Mouse (Mus musculus): Measurements from ENCODE around the gene Rnf224. TPM values are rescaled to one million over a fixed set of nuclear protein-coding genes. Genes with fewer than 3 reads are reported as not detected.

Gene Rnf224
- polyA plus RNA-seq, 2 experiments: 0.05 TPM; not detected in 1

DNA sequence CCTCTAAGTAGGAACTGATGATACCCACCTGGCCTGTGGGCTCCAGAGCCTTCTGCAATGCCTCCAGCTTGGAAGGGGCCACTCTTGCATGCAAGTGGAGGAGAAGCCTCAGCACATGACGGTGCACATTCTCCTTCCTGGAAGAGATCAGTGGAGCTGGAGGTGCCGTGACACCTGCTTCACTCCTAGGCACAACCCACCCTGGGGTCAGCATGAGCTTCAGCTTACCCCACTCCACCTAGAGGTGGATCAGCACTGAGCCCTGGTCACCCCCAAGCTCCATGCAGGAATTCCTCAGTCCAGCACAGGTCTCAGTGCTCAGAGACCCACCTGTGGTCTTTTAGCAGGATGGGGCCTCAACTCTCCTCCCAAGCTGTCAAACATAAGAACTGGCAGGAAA, 36.0 kb downstream of the Rnf224 start:
- H3K27ac ChIP-seq (replicated peaks; ENCODE audit: low read depth, low read length): no peak overlapping the region
- H3K4me1 ChIP-seq (ENCODE audit: control insufficient read depth, insufficient read depth, low read length): 0 out of 2 replicates have a peak, but pooled peaks cover 5% of the 10 kb centered on the region
- H3K27me3 ChIP-seq (ENCODE audit: control insufficient read depth, insufficient read depth, low read length): peaks cover 11% of the 10 kb centered on the region; the same call in 1 of the 2 replicates
- TF ChIP-seq POLR2A (IDR thresholded peaks at IDR 0.05; ENCODE audit: borderline replicate concordance, extremely low read depth, insufficient read depth, insufficient read length): no peak
- H3K4me2 ChIP-seq (replicated peaks; ENCODE audit: low read depth, low read length, severe bottlenecking): no peak overlapping the region
- 100% methylated on average over 2 of the region's 2 CpGs for WGBS
- H3K9ac ChIP-seq (ENCODE audit: low read depth, low read length, severe bottlenecking): no peak overlapping the region
- no peak for DNase-seq (ENCODE audit: low spot score)
- H3K4me3 ChIP-seq (replicated peaks; ENCODE audit: low read length): no peak overlapping the region
- H3K36me3 ChIP-seq (ENCODE audit: control insufficient read depth, insufficient read depth, low read length): peaks cover 68% of the 10 kb centered on the region
- no peaks in the 10 kb centered on the region for H3K9me3 ChIP-seq (ENCODE audit: control insufficient read depth, low read length)
- no peak for ATAC-seq (ENCODE audit: low FRiP score, low read depth)

DNA sequence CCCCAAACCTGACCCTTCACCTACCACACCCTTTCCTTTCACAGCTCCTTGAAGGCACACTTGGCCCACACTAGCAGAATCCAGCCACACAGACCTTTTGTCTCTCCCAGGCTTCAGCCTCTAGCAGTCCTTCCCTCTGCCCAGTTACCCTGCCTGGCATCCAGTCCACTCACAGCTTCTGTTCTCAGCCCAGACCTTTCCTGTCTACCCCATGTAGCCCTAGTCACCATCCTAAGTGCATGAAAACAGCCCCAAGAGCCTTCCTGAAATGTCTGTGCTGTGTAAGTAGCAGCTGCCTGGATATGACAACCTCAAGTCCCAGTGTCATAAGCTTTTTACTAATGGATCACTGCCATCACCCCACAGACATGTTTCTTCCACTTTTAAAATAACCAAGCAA, 38.6 kb downstream of the Rnf224 start:
- no peak for DNase-seq (ENCODE audit: low spot score)

DNA sequence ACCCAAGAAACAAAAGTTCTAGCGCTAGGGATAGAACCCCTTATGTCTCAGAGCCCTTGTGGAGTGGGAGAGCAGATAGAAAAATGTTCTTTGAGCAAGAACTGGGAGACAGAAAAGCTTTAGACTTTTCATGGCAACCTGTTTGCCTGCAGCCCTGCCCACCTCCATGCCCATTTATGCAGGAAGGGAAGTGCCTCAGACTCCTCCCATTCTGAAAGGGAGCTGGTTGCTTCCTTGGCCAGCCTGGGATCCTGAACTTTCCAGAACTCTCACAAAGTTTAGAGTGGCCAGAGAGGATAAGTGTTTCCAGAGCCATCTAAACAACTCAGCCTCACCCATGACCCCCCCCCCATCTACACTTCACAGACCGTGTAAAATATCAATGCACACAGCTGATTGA, 39.4 kb downstream of the Rnf224 start:
- Histone ChIP-seq H3K4me1 (ENCODE audit: control insufficient read depth, insufficient read depth, low read length) (0 out of 2 replicates have a peak, but pooled peaks cover 11% of the 10 kb centered on the region), H3K27ac (replicated peaks; ENCODE audit: low read depth, low read length) (no peak overlapping the region), H3K27me3 (ENCODE audit: control insufficient read depth, insufficient read depth, low read length) (peaks cover 21% of the 10 kb centered on the region), H3K4me2 (replicated peaks; ENCODE audit: low read depth, low read length, severe bottlenecking) (no peak overlapping the region), H3K36me3 (ENCODE audit: control insufficient read depth, insufficient read depth, low read length) (peaks cover 34% of the 10 kb centered on the region), H3K9ac (ENCODE audit: low read depth, low read length, severe bottlenecking) (no peak overlapping the region), H3K4me3 (replicated peaks; ENCODE audit: low read length) (no peak overlapping the region), H3K9me3 (ENCODE audit: control insufficient read depth, low read length) (no peaks in the 10 kb centered on the region)
- no peak for TF ChIP-seq POLR2A (IDR thresholded peaks at IDR 0.05; ENCODE audit: borderline replicate concordance, extremely low read depth, insufficient read depth, insufficient read length)
- no peak for DNase-seq (ENCODE audit: low spot score)
- 31% methylated on average over 2 of the region's 2 CpGs for WGBS
- ATAC-seq (ENCODE audit: low FRiP score, low read depth): no peak

More for the DNA sequence above, 38.6 kb downstream of the Rnf224 start:
- ATAC-seq (ENCODE audit: low FRiP score, low read depth): no peak
- no peak overlapping the region for H3K27ac ChIP-seq (replicated peaks; ENCODE audit: low read depth, low read length)
- H3K9ac ChIP-seq (ENCODE audit: low read depth, low read length, severe bottlenecking): no peak overlapping the region
- H3K36me3 ChIP-seq (ENCODE audit: control insufficient read depth, insufficient read depth, low read length): peaks cover 41% of the 10 kb centered on the region
- no peaks in the 10 kb centered on the region for H3K9me3 ChIP-seq (ENCODE audit: control insufficient read depth, low read length)
- H3K4me1 ChIP-seq (ENCODE audit: control insufficient read depth, insufficient read depth, low read length): 0 out of 2 replicates have a peak, but pooled peaks cover 11% of the 10 kb centered on the region
- TF ChIP-seq POLR2A (IDR thresholded peaks at IDR 0.05; ENCODE audit: borderline replicate concordance, extremely low read depth, insufficient read depth, insufficient read length): no peak
- H3K27me3 ChIP-seq (ENCODE audit: control insufficient read depth, insufficient read depth, low read length): peaks cover 21% of the 10 kb centered on the region
- H3K4me2 ChIP-seq (replicated peaks; ENCODE audit: low read depth, low read length, severe bottlenecking): no peak overlapping the region
- no peak overlapping the region for H3K4me3 ChIP-seq (replicated peaks; ENCODE audit: low read length)

DNA sequence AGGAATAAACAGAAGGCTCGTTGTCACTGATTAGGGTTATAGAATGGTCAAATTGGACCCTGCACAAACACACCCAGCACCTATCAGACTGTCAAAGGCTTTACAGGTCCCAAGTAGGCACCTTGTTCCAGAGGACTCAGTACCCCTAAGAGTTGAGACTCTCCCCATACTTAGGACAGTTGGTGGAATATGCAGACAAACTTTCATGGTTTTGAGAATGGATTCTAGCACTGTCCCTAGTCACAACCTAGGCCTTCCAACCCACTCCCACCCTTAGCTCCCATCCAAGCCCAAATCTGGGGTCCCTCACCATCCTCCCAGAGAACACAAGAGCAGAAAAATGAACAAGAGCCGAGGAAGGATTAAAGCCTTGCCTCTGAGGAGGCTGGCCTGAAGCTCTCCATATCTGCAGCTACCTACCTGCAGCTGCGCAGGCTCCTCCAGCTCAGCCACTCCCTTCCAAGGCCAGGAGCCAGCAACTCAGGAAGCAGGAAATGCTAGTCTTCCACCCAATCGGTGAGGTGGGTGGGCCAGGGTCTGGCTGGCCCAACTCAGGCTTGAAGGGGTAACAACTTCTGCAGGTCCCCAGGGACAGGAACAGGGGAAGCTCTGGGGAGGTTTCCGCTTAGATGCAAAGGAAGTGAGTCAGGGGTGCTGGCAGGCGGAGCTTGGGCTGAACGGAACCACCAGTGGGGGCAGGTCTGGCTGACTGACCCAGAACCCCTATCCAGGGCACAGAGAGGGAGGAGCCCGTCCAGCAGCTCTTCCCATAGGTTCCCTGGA, 40.2 kb downstream of the Rnf224 start, which contains the start of gene Tor4a:
Gene Tor4a (minus strand): TSS at position 715 of the 783 bp plus-strand sequence.
- Histone ChIP-seq H3K27ac (replicated peaks; ENCODE audit: low read depth, low read length) (no peak within 1 kb of the TSS), H3K9ac (ENCODE audit: low read depth, low read length, severe bottlenecking) (no peak within 1 kb of the TSS)
- ATAC-seq (ENCODE audit: low FRiP score, low read depth): peak; percentile 49; the same call in 1 of the 2 replicates

DNA sequence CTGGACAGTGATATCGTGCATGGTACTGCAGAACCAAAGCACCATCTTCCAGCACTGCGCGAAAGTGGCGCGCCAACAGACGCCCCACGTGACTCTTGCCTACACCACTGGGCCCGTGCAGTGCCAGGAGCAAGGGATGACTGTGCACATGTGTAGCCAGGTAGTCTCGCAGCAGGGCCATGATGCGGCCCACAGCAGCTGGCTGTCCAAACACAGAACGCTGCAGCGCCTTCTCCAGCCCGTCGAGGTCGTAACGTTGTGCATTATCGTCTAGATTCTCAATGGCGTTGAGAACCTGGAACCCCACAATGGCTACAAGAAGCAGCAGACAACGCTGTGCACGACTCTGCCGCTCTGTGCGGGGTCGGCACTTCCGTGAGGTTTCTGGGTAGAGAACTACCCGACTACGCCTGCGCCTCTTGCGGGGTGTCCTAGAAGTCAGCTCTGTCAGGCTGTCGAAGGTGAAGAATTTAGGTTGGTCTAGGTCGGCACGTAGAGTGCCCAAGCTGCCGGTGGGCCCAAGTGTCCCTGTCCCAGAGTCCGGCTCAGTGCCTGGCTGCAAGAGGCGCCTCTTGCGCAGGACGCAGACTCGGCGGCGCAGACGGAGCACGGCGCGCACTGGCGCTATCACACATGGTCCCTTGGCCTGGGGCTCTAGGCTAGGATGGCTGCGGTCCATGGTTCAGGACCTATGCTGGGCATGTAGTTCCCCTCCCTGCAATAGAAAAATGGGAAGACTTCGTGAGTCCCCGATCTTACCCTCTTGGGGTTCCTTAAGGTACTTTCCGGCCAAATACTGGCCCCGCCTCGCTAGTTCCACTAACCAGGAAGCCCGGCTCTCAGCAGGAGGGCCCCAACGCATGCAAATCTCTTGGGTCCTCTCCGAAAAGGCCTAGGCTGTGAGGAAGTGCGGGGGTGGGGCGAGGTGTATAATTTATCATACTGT, 41.1 kb downstream of the Rnf224 start:
- Histone ChIP-seq H3K27ac (replicated peaks; ENCODE audit: low read depth, low read length) (no peak overlapping the region), H3K4me2 (replicated peaks; ENCODE audit: low read depth, low read length, severe bottlenecking) (peak overlapping the region; percentile 40), H3K36me3 (ENCODE audit: control insufficient read depth, insufficient read depth, low read length) (peaks cover 18% of the 10 kb centered on the region), H3K4me1 (ENCODE audit: control insufficient read depth, insufficient read depth, low read length) (0 out of 2 replicates have a peak, but pooled peaks cover 11% of the 10 kb centered on the region), H3K9me3 (ENCODE audit: control insufficient read depth, low read length) (no peaks in the 10 kb centered on the region), H3K9ac (ENCODE audit: low read depth, low read length, severe bottlenecking) (0 out of 2 replicates have a peak overlapping the region, but pooled peaks have one; percentile 4), H3K27me3 (ENCODE audit: control insufficient read depth, insufficient read depth, low read length) (peaks cover 21% of the 10 kb centered on the region), H3K4me3 (replicated peaks; ENCODE audit: low read length) (peak overlapping the region; percentile 27)
- DNase-seq (ENCODE audit: low spot score): peak; percentile 22
- TF ChIP-seq POLR2A (IDR thresholded peaks at IDR 0.05; ENCODE audit: borderline replicate concordance, extremely low read depth, insufficient read depth, insufficient read length): no peak
- WGBS: 23% methylated on average over 55 of the region's 55 CpGs
- ATAC-seq (ENCODE audit: low FRiP score, low read depth): no peak

More for the DNA sequence above, 40.2 kb downstream of the Rnf224 start, which contains the start of gene Tor4a:
- Histone ChIP-seq H3K9me3 (ENCODE audit: control insufficient read depth, low read length) (no peaks in the 10 kb centered on the region), H3K4me2 (replicated peaks; ENCODE audit: low read depth, low read length, severe bottlenecking) (peak within 1 kb of the TSS; percentile 40), H3K4me1 (ENCODE audit: control insufficient read depth, insufficient read depth, low read length) (0 out of 2 replicates have a peak, but pooled peaks cover 11% of the 10 kb centered on the region), H3K36me3 (ENCODE audit: control insufficient read depth, insufficient read depth, low read length) (peaks cover 27% of the 10 kb centered on the region), H3K4me3 (replicated peaks; ENCODE audit: low read length) (peak within 1 kb of the TSS; percentile 27), H3K27me3 (ENCODE audit: control insufficient read depth, insufficient read depth, low read length) (peaks cover 21% of the 10 kb centered on the region)
- peak; percentile 58 for DNase-seq (ENCODE audit: low spot score)
- TF ChIP-seq POLR2A (IDR thresholded peaks at IDR 0.05; ENCODE audit: borderline replicate concordance, extremely low read depth, insufficient read depth, insufficient read length): no peak
- 9% methylated on average over 8 of the region's 8 CpGs for WGBS
